Mouse (Mus musculus) thymus, adult 2 months (tissue): ENCODE data around the gene Krt72. TPM values are rescaled to one million over a fixed set of nuclear protein-coding genes. Genes with fewer than 3 reads are reported as not detected.

ENCODE experiments used
- DNase-seq: peaks from one replicate; pipeline ENCODE4 v3.0.0; 2021
- H3K27ac ChIP-seq: fragments of 200-500 bp; 2 replicates; pipeline ENCODE4 v1.5.1; 2012; ENCODE audit warnings: low read length, control low read depth; ENCODE audit not compliant: control insufficient read depth, insufficient read depth
- H3K27me3 ChIP-seq: fragments of 200-500 bp; 2 replicates; pipeline ENCODE4 v1.6.1; 2012; ENCODE audit warnings: mild to moderate bottlenecking, low read length, moderate library complexity, mixed read lengths; ENCODE audit not compliant: control insufficient read depth, insufficient read depth
- H3K36me3 ChIP-seq: fragments of 200-500 bp; 2 replicates; pipeline ENCODE4 v1.6.1; 2012; ENCODE audit warnings: mild to moderate bottlenecking, low read length, moderate library complexity; ENCODE audit not compliant: control insufficient read depth, insufficient read depth
- H3K4me1 ChIP-seq: fragments of 200-500 bp; replicated peaks from 2 replicates; pipeline ENCODE4 v1.6.1; 2012; ENCODE audit warnings: low read length; ENCODE audit not compliant: control insufficient read depth, insufficient read depth
- H3K4me3 ChIP-seq: fragments of 200-500 bp; 2 replicates; pipeline ENCODE4 v1.5.1; 2012; ENCODE audit warnings: mild to moderate bottlenecking, low read length, control low read depth, moderate library complexity; ENCODE audit not compliant: control insufficient read depth, insufficient read depth
- CTCF ChIP-seq: fragments of 200-500 bp; IDR thresholded peaks from 2 replicates; pipeline ENCODE4 v1.5.1; 2012; ENCODE audit warnings: mild to moderate bottlenecking, control low read depth, low read length, moderate library complexity, borderline replicate concordance; ENCODE audit not compliant: control insufficient read depth, poor library complexity, insufficient read depth; ENCODE audit errors: extremely low read depth
- POLR2A ChIP-seq: fragments of 200-500 bp; IDR thresholded peaks from 2 replicates; pipeline ENCODE4 v1.6.1; 2012; ENCODE audit warnings: mild to moderate bottlenecking, low read length, control low read depth, moderate library complexity; ENCODE audit not compliant: control insufficient read depth, poor library complexity, insufficient read depth; ENCODE audit errors: extremely low read depth
- WGBS: fragments of 180-500 bp; shearing (Covaris S2); methylation state at CpG from one replicate; pipeline ENCODE4 v1.1.7; 2018; 5-methylcytosine and 5-hydroxymethylcytosine counted together
- polyA plus RNA-seq: library from polyadenylated mRNA; depleted of rRNA; stranded (reverse); fragments of >200 nt; gene quantifications from 2 replicates; pipeline ENCODE4 v1.2.3, GENCODE M21; 2012

Krt72 gene
- polyA plus RNA-seq, 1 experiment, result 0.34 TPM

GRCm38 (mm10) chr15:101803052-101803822 lies 17.0 kb upstream of the Krt72 start:
- TF ChIP-seq POLR2A, result no peak
- no peak for TF ChIP-seq CTCF

GRCm38 (mm10) chr15:101802296-101802835 lies 16.1 kb upstream of the Krt72 start, which contains the start of gene Krt73:
Gene Krt73, minus strand, starts transcription at chr15:101802346.
- WGBS, result 88% methylated on average over 6 of the region's 6 CpGs
- no peak for DNase-seq
- H3K4me3 ChIP-seq, result no peak within 1 kb of the TSS
- no peaks in the 10 kb centered on the region for H3K27me3 ChIP-seq
- no peak within 1 kb of the TSS for H3K27ac ChIP-seq
- H3K4me1 ChIP-seq, result no peaks in the 10 kb centered on the region
- no peak for TF ChIP-seq CTCF
- TF ChIP-seq POLR2A, result no peak
- H3K36me3 ChIP-seq, result no peaks in the 10 kb centered on the region

More at GRCm38 (mm10) chr15:101803052-101803822, 17.0 kb upstream of the Krt72 start:
- H3K4me3 ChIP-seq, result no peak overlapping the region
- WGBS, result 83% methylated on average over 11 of the region's 11 CpGs
- H3K4me1 ChIP-seq, result no peaks in the 10 kb centered on the region
- no peak overlapping the region for H3K27ac ChIP-seq
- H3K27me3 ChIP-seq, result no peaks in the 10 kb centered on the region
- no peaks in the 10 kb centered on the region for H3K36me3 ChIP-seq
- no peak for DNase-seq

GRCm38 (mm10) chr15:101790867-101791266 lies 4.6 kb upstream of the Krt72 start:
- Histone ChIP-seq H3K4me3 (no peak overlapping the region), H3K27ac (no peak overlapping the region), H3K27me3 (no peaks in the 10 kb centered on the region), H3K36me3 (no peaks in the 10 kb centered on the region), H3K4me1 (no peaks in the 10 kb centered on the region)
- no peak for TF ChIP-seq POLR2A
- TF ChIP-seq CTCF, result no peak
- WGBS, result 31% methylated on average over 3 of the region's 3 CpGs
- no peak for DNase-seq

- DNase-seq, result no peak
- no peak overlapping the region for H3K27ac ChIP-seq
- TF ChIP-seq CTCF (no peak), POLR2A (no peak)
- no peaks in the 10 kb centered on the region for H3K4me1 ChIP-seq
- 59% methylated on average over 10 of the region's 10 CpGs for WGBS
- no peaks in the 10 kb centered on the region for H3K36me3 ChIP-seq
- H3K4me3 ChIP-seq, result no peak overlapping the region
- no peaks in the 10 kb centered on the region for H3K27me3 ChIP-seq
Measured at GRCm38 (mm10) chr15:101773420-101773819, 12.8 kb downstream of the Krt72 start.

GRCm38 (mm10) chr15:101772711-101773081 lies 13.6 kb downstream of the Krt72 start:
- peak; percentile 72 for DNase-seq
- H3K27ac ChIP-seq, result no peak overlapping the region
- no peak for TF ChIP-seq POLR2A
- TF ChIP-seq CTCF, result no peak
- H3K4me3 ChIP-seq, result no peak overlapping the region
- WGBS, result 4% methylated on average over 5 of the region's 5 CpGs
- no peaks in the 10 kb centered on the region for H3K36me3 ChIP-seq
- H3K27me3 ChIP-seq, result no peaks in the 10 kb centered on the region
- H3K4me1 ChIP-seq, result no peaks in the 10 kb centered on the region

- Histone ChIP-seq H3K27me3 (no peaks in the 10 kb centered on the region), H3K36me3 (no peaks in the 10 kb centered on the region), H3K27ac (no peak overlapping the region), H3K4me1 (no peaks in the 10 kb centered on the region), H3K4me3 (no peak overlapping the region)
- no peak for TF ChIP-seq CTCF
- no peak for TF ChIP-seq POLR2A
- 68% methylated on average over 5 of the region's 5 CpGs for WGBS
- DNase-seq, result no peak
Measured at GRCm38 (mm10) chr15:101772080-101772710, 14.1 kb downstream of the Krt72 start.
